Mouse (Mus musculus) Patski (cell line): Measurements from ENCODE around the gene Chchd3. TPM values are rescaled to one million over a fixed set of nuclear protein-coding genes. Genes with fewer than 3 reads are reported as not detected.
A peak's percentile ranks its signal among the peaks of the same experiment; 100 is the strongest.

Experiments used
- ATAC-seq: fragments of 100-300 bp; one replicate; pipeline ENCODE4 v1.8.0; 2021
- CTCF ChIA-PET: fragments of 350-600 bp; sonication (Branson Sonifier 250); formaldehyde crosslinking; loops from one replicate; lab custom pipeline; 2022; ENCODE audit warnings: inconsistent platforms; lab: Charles Lee
- POLR2A ChIA-PET: fragments of 350-600 bp; sonication (Branson Sonifier 250); formaldehyde crosslinking; loops from one replicate; lab custom pipeline; 2022; ENCODE audit warnings: antibody characterized with exemption, inconsistent platforms; lab: Charles Lee
- DNase-seq: peaks from one replicate; pipeline ENCODE4 v3.0.0-alpha.2; 2011; ENCODE audit warnings: low read depth, low spot score
- H3K27me3 ChIP-seq: fragments of 371-371 bp; one replicate; pipeline ENCODE4 v1.5.1; 2021
- CTCF ChIP-seq: fragments of 100-300 bp; IDR thresholded peaks from one replicate; pipeline ENCODE4 v1.5.1; 2021
- in situ Hi-C: fragments of 300-500 bp; cut with MboI; formaldehyde crosslinking; loops from 3 replicates; pipeline ENCODE4 v1.11.1; 2018; ENCODE audit warnings: low pct_unique_long_range_greater_than_20kb, mixed read lengths
- polyA plus RNA-seq: library from polyadenylated mRNA; unstranded; gene quantifications from one replicate; pipeline ENCODE4 v1.2.3, GENCODE M21; 2021

The Chchd3 gene
- polyA plus RNA-seq, 1 experiment from 2014 or later: 194 TPM

- ATAC-seq (no peak), DNase-seq (no peak)
- POLR2A ChIA-PET: no interaction called here
- H3K27me3 ChIP-seq: no peaks in the 10 kb centered on the region
- TF ChIP-seq CTCF: no peak
- in situ Hi-C loops: no loop called here
- CTCF ChIA-PET: interaction anchor here (1.3 to 1.6 kb wide), 2 partner anchors 10 kb away, joined by 3 to 4 read pairs; no protein-coding TSS in a partner anchor
These were observed 169.3 kb downstream of the Chchd3 start for GRCm38 (mm10) chr6:32890726-32891125.

DNA sequence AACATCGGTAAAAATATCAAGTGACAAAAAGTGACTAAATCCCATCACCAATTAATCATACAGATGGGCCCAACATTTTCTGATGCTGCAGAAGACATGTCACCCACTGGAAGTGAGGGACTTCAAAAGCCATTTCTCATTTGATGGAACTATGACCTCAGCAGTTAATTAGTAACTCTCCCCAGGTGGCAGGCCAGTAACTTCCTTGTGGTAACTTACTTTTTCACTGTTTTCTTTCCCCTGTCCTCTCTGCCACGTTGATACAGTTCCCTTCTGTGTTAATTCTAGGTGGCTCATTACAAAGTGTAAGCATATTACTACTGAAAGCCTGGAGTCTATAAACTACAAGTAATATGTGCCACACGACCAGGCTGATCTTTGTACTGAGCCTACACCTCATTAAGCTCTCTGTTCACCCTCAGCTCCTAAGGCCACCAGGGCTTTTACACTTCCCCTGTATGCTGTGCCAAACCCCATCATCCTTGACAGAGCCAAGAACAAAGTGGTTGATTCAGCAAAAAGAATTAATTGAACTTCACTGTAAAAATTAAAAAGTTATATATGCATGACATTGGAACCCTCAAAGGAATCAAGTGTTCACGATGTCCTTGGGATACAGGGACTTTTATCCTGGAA lies 171.0 kb downstream of the Chchd3 start:
- DNase-seq (peak; percentile 1), ATAC-seq (no peak)
- ChIA-PET POLR2A (interaction anchor here (0.5 kb wide), 1 partner anchor 31 kb away, joined by 3 read pairs; no protein-coding TSS in a partner anchor), CTCF (interaction anchor here (1.6 kb wide), 1 partner anchor 11 kb away, joined by 4 read pairs; no protein-coding TSS in a partner anchor)
- no peak for TF ChIP-seq CTCF
- in situ Hi-C loops: no loop called here
- no peaks in the 10 kb centered on the region for H3K27me3 ChIP-seq

GRCm38 (mm10) chr6:32878586-32878985 lies 181.5 kb downstream of the Chchd3 start:
- no peak for TF ChIP-seq CTCF
- in situ Hi-C loops: no loop called here
- ATAC-seq (no peak), DNase-seq (no peak)
- no peaks in the 10 kb centered on the region for H3K27me3 ChIP-seq
- ChIA-PET POLR2A (no interaction called here), CTCF (no interaction called here)

GRCm38 (mm10) chr6:32874176-32874575 lies 185.9 kb downstream of the Chchd3 start:
- POLR2A ChIA-PET: no interaction called here
- DNase-seq: no peak
- in situ Hi-C loops: no loop called here
- H3K27me3 ChIP-seq: no peaks in the 10 kb centered on the region
- CTCF ChIA-PET: interaction anchor here (1.3 kb wide), 1 partner anchor 9 kb away, joined by 3 read pairs; no protein-coding TSS in a partner anchor
- no peak for TF ChIP-seq CTCF
- ATAC-seq: no peak

DNA sequence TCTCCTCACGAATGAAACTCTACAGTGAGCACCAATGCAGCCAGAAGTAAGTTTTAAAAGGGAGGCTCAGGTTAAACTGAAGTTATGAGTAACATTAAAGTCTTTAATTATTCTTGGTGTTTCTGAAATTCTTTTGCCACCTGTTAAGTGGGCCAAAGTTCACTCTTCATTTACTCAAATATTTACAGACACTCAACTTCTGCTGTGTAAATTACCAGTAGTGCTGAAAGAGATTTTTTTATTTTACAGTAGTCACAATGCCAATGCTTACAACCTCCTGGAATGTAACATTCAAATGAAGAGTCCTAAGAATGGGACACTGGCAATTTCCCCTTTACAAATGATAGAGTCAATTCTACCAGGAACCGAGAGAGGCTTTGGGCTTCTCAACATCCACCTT lies 187.3 kb downstream of the Chchd3 start:
- no peak for TF ChIP-seq CTCF
- no peaks in the 10 kb centered on the region for H3K27me3 ChIP-seq
- in situ Hi-C loops: no loop called here
- DNase-seq (no peak), ATAC-seq (no peak)
- ChIA-PET POLR2A (no interaction called here), CTCF (no interaction called here)

DNA sequence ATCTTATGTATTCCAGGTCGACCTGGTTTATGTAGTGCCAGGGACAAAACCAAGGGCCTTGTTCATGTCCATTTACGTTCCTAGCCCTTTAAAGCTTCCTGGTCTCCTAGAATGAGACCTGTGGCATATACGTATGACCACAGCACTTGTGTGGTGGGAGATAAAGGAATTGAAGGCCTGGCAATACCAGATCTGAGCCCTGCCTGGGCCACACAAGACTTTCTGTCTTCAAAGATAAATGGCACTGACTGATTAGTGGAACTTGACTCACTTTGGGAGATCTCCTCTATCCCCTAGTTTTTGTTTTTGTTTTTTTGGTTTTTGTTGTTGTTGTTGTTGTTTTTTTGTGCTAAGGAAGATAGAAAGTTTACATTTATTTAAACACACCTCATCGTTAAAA lies 209.1 kb downstream of the Chchd3 start:
- ATAC-seq (no peak), DNase-seq (no peak)
- in situ Hi-C loops: no loop called here
- CTCF ChIA-PET: no interaction called here
- no peaks in the 10 kb centered on the region for H3K27me3 ChIP-seq
- POLR2A ChIA-PET: no interaction called here
- TF ChIP-seq CTCF: no peak

- ChIA-PET POLR2A (interaction anchor here (1.4 kb wide), 1 partner anchor 15 kb away, joined by 3 read pairs; no protein-coding TSS in a partner anchor), CTCF (interaction anchor here (1.5 kb wide), 1 partner anchor 23 kb away, joined by 3 read pairs; no protein-coding TSS in a partner anchor)
- TF ChIP-seq CTCF: no peak
- H3K27me3 ChIP-seq: no peaks in the 10 kb centered on the region
- no peak for ATAC-seq
- DNase-seq: no peak
- in situ Hi-C loops: no loop called here
These were observed 211.1 kb downstream of the Chchd3 start for GRCm38 (mm10) chr6:32848974-32849373.

- TF ChIP-seq CTCF: no peak
- CTCF ChIA-PET: no interaction called here
- no peaks in the 10 kb centered on the region for H3K27me3 ChIP-seq
- POLR2A ChIA-PET: no interaction called here
- in situ Hi-C loops: no loop called here
- ATAC-seq: no peak
- no peak for DNase-seq
These were observed 214.6 kb downstream of the Chchd3 start for GRCm38 (mm10) chr6:32845463-32845862.

DNA sequence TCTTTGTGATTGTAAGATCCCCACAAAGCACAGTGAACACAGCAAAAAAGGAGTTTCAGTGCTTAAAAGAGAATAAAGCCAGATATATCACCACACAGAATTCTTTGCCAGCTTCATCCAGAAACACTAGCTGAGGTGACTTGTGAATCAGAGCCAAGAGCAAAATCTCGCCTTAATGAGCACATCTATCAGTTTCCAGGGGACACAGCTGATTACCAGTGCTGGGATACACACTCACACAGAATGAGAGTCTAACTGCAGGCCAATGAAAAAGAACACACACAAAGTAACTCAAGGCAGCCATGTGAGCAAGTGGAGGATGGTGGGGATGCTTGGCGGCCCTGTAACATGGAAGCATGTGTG lies 222.1 kb downstream of the Chchd3 start:
- ChIA-PET CTCF (interaction anchor here (1.7 kb wide), 1 partner anchor 9 kb away, joined by 5 read pairs; no protein-coding TSS in a partner anchor), POLR2A (no interaction called here)
- DNase-seq: no peak
- in situ Hi-C loops: no loop called here
- no peaks in the 10 kb centered on the region for H3K27me3 ChIP-seq
- TF ChIP-seq CTCF: no peak
- ATAC-seq: no peak

DNA sequence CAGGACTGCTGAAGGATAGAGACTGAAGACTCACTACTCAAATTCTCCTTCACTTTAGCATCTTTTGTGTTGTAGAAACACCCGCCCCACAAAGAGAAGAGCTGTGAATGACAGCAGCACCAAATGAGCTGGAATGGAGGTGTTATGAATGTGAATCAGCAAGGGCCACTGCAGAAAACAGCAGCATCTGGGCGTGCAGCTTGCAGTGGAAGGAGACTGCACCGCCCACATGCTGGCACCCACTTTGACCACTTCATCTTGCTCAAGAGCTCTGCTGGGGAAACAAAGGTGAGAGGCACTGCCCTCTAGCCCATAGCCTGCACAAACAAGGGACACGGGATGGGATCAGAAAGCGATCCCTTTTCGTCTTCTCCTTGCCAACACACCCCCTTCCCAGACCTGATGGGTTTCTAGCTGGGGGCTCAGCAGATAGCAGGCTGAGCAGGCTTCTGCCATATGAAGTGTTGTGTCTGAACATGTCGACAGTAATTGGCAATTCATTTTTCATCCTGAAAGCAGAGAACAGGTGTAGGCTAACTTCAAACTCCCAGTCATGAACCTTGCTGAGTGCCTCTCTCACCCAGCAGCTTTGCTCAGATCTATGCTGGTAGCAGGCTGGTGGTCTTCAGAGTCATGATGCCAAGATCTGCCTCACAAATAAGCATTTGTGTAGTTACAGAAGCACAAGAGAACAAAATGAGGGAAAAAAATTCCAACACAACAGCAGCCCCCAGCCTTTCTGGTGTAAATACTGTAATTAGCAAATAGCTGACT lies 222.7 kb downstream of the Chchd3 start:
- POLR2A ChIA-PET: no interaction called here
- in situ Hi-C loops: no loop called here

More for the DNA sequence above, 222.7 kb downstream of the Chchd3 start:
- TF ChIP-seq CTCF: no peak
- CTCF ChIA-PET: interaction anchor here (0.9 to 1.7 kb wide), 2 partner anchors 10 to 18 kb away, joined by 3 to 5 read pairs; no protein-coding TSS in a partner anchor
- ATAC-seq (no peak), DNase-seq (no peak)
- no peaks in the 10 kb centered on the region for H3K27me3 ChIP-seq
